Mouse (Mus musculus) ovary, postnatal 10 days (tissue): ENCODE data around the gene Cldn6.

Source experiments
- DNase-seq: peaks from one replicate; pipeline ENCODE4 v3.0.0; 2022; ENCODE audit warnings: low spot score

The Cldn6 gene

DNA sequence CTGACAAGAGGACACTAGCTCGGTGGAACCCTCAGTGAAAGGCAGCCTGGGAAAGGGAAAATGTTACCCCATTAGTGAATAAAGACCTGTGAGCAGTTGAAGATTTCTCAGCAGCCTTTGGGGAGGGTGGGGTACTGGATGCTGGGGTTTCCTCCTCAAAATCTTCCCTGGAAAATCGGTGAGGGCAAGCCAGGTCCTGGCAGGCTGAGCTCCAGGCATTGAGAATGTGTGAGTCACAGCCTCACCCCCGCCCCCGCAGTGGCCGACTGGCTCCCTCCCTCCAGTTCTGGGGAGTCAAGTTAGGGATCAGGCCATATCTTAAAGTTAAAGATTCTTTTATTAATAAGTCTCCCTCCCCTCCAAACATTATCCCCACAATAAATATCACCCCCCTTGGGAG is 3.9 kb upstream of the Cldn6 start:
- DNase-seq: peak; percentile 18

DNA sequence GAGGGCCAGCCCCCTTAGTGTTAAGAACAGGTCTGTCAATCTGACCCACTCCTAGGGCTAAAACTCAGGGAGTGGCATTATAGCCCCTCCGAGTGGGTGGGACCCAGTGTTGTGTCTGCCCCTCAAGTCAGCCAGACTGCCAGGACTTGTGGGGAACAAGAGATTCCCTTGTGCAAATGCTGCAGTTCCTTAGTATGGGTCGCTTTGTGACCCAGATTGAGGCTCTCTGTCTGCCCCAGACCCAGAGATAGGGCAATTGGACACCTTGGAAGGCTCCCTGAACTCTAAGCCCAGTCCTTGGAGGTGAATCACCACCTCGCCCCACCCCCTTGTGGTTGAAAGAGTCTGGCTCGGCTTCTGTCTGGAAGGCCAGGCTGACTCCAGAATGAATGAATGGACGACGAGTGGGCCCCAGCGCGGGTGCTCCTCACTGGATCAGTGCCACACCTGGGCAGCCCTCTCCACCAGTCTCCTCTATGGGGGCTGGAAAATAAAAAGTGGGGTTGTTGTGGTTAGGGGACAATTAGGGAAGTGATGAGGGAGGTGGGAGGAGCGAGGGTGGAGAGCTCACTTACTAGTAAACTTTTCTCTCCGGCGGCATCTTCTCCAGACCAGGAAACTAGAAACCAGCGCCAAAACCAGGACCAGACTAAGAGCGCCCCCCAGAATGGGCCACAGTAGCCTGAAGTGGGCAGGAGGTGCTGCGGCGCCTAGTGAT is 3.3 kb upstream of the Cldn6 start:
- peak; percentile 7 for DNase-seq

DNA sequence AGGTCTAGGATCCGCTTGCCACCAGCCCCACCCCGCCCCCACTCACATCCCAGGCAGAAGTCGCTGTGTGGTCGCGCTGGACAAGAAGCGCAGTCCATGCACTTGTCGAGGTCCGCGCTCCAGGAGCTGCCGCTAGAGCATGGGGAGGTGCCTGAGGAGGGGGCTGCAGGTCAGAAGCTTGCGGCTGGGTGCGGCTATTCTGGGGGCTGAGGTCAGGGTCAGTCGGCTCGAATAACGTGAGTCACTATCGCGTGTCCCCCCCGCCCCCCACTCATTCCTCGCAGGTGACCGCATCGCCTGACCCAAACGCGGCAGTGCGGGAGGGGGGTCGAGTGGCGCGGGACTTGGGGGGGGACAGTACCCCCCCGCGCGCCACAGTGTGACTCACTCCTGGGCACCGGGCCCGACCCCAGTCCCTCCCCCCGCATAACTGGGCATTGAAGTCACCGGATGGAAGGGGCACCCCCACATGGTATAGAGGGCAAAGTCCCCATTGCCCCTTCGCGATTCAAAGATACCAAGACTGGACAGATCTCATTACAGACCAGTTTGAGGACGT is 2.5 kb upstream of the Cldn6 start:
- DNase-seq: no peak

DNA sequence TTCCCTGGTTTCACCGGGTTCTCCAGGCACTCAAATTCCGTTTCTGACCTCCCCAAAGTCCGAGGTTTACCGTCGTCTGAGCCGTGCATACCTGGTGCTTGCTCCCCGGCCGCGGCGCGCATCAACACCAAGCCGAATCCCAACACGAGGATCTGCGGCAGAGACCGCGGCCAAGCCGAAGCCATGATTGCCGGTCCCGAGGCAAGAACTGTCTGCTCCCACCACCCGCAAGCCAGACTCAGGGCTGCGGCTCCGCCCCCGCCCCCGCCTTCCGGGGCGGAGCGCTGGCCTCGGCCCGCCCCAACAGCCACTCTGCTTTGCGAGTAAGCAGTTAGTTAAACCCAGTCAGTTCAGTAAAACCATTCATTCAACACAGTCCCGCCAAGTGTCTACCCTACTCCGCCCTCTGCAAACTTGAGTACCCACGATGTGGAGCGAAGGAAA is 1.8 kb upstream of the Cldn6 start, which contains the start of gene Tnfrsf12a:
Tnfrsf12a (minus strand) TSS at position 233 of the 444 bp plus-strand sequence.
- peak; percentile 56 for DNase-seq

DNA sequence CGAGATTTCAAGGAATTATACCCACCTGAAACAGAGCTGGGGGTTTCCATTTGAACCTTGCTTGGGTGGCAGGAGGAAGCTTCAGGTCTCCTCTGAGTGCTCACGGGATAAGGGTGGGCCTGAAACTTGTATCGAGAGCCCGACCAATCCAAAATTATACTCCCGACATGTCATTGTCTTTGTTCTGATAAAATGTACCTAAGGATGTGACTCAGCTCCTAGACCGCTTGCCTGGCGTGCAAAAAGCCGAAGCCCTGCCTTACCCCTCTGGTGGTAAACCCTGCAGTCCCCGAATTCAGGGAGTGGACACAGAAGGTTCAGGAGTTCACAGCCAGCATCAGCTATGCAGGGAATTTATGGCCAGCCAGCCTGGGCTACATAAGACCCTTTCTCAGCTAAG is 1.3 kb downstream of the Cldn6 start:
- DNase-seq: no peak

DNA sequence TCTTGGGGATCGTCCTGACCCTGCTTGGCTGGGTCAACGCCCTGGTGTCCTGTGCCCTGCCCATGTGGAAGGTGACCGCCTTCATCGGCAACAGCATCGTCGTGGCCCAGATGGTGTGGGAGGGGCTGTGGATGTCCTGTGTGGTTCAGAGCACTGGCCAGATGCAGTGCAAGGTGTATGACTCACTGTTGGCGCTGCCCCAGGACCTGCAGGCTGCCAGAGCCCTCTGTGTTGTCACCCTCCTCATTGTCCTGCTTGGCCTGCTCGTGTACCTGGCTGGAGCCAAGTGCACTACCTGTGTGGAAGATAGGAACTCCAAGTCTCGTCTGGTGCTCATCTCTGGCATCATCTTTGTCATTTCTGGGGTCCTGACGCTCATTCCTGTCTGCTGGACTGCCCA is 2.0 kb downstream of the Cldn6 start:
- DNase-seq: no peak

DNA sequence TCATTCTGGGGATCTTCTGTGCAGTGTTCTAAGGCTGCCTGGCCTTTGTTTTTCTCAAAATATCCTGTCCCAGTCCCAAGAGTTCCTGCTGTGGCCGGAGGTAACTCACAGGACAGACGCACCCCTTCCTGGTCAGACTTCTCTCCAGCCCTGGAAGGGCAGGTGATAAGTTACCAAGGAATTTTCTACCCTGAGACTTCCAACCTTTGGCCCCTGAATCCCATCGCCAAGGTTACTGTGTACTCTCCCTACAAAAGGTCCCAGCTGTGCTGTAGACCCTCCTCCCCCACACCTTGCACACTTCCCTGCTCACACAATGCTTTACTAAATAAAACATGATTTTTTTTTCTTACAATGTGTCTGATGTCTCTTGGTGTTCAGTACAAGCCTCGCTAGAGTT is 3.0 kb downstream of the Cldn6 start:
- DNase-seq: no peak

DNA sequence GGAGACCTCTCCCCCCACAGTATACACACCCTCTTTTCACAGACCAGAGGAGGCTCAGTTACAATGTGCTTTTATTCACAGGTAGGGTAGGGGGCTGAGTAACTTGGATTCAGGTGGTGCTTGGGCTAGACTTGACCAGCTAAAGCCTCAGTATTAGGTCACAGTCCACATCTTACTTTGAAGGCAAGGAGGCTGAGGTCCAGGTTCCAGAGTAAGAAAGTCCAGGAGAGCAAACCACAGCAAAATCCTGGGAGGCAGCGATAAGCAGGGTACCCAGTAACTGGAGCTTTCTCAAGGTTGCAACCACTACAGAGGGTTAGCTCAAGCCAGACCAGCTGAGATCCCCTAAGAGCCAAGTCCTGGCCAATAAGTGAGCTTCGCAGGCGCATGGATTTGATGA is 3.5 kb downstream of the Cldn6 start:
- DNase-seq: no peak

DNA sequence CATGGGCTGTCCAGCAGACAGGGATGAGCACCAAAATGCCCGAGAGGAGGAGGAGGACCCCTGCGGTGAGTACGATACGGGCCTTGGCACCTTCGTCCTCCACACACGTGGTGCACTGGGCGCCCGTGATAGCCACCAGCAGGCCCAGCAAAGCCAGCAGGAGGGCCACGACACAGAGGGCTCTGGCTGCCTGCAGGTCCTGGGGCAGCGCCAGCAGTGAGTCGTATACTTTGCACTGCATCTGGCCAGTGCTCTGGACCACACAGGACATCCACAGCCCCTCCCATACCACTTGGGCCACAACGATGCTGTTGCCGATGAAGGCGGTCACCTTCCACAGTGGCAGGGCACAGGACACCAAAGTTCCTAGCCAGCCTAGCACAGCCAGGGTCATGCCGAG is 4.2 kb downstream of the Cldn6 start:
- no peak for DNase-seq

DNA sequence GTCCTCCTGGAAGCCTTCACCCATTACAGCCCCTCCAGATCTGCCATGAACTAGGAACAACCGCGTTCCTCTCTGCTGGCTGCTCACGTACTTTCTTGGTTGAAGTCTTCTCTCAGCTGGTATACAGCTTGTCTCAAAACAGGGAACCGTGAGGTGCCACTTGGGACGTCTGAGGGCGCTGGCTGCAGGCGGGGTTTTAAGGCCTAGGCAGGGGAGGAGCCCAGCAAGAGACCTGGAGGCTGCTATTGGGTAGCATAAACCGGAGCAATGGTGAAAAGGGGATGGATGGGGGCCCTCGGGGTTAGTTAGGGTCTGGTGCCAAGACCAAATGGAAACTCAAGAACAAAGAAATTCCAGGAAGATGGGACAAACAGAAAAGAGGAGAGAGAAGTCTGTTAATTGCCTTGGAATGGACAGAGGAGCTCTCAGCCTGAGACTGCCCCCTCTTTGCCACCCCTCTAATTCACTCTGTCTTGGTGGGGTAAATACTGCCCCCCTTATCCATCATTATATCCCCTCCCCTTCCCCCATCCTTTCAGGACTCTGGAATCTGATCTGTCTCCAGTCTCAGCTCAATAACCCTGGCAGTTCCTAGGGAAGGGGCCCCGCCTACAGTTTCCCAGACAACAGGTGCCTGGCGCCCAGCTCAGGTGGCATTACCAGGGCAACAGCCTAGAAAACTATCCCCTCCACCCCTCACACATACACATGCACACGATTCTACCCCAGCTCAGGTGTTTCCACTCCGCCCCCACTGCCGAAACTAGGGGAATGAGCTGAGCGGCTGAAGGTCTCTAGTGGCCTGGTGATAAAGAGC is 5.0 kb downstream of the Cldn6 start, which contains the start of gene Cldn9:
Cldn9 (minus strand) TSS at position 171 of the 817 bp plus-strand sequence.
- no peak for DNase-seq

DNA sequence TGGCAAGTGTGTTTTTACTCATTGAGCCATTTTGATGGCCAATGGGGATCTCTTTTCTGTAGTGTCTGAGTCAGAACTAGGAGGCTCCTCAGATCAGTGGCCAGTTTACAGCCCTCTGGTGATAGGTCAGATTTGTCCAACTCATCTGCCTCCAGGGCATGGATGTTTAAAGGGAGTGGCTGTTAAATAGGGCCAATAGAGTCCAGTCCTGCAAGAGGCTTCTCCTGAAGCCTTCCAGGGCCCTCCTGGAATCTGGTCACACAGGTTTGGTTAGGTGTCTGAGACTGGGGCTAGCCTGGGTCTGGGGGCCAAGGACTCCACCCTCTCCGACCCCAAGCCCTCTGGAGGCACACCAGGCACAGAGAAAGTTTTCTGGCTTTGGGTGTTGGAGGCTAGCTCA is 15.4 kb downstream of the Cldn6 start:
- DNase-seq: no peak

DNA sequence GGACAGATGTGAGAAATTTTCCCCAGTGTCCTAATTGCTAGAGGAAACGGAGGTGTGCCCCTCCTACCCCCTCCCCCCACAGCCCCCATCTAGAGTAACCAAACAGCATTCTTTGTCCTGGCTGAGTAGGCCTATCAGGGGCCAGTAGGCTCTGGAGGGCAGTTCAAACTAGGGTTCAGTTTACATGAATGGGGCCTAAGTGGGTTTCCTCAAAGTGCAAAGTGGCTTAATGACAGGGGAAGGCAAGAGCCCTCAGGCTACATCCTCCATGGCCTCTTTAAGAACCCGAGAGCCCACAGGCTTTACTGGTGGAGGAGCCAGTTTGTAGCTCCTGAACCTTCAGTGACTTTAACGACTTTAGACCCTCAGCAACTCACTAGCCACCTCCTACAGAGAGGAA is 16.8 kb downstream of the Cldn6 start:
- no peak for DNase-seq

DNA sequence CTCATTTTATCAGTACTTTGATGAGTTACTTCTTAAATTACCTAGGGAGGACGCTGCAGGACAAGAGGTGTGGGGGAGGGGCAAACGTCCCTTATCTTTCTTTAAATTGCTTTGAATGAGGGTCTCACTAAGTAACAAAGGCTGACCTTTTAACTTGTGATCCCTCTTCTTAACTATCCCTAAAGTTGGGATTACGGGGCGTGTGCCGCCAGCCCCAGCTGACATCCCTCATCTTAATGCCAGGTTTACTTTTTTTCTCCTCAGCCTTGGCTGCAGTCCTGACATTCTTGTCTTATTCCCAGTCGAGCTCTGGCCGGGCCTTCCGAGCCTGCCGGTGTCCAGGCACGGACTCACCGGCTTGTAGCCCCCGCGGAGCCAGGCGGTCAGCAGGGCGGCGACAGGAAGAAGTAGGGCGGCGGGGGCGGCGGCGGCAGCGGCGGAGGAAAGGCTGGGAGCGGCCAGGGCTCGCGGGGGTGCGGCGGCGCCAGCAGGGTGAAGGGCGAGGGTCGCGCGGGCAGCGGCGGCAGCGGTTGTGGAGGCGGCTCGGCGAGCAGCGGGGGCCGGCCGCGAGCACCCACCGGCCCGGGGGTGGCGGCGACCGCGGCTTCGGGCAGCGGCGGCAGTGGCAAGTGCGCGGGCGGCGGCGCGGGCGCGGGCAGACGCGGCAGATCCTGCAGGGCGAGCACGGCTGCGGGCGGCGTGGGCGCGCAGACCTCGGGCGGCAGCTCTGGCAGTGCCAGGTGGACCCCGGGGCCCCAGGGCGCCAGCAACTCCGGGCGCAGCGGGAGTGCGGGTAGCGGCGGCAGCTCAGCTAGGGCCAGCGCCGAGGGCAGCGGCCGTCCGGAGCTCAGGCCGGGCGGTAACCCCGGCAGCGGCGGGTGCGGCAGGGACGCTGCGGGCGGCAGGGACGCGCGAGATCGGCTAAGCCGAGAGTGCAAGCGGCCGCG is 20.4 kb downstream of the Cldn6 start:
- no peak for DNase-seq

DNA sequence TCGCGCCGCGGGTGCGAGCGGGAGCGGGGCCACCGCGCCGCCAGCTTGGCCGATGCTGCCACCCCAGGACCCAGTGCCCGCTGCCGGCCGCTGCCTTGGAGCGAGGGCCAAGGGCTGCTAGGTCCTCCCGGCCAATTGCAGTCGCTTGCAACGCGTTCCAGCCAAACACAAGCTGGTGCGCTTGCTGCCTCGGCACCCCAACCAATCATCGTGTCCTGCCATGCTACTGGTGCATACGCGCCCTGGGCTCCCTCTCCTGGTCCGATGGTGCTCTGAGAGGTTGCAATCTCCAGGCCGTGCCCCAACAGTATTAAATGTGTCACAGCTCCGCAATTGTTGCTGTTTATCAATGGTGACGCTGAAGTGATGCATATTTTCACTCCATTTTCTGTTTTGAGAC is 21.0 kb downstream of the Cldn6 start:
- DNase-seq: peak; percentile 60

DNA sequence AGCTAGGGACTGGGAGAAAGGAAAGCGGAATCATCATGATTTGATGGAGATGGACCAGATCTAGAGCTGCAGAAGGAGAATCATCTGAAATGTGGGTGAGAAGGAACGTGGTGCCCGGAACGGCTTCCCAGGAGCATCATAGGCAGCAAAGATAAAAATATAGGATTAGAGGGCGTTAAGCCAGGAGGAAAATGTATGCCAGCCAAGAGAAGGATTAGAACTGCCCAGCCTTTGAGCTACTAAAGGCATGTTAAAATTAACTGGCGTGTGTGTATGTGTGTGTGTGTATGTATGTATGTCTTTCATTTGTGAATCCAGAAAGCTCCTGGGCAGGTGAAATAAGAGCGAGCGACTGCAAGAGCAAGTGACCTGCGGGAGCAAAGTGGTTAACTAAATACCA is 24.3 kb downstream of the Cldn6 start:
- no peak for DNase-seq

DNA sequence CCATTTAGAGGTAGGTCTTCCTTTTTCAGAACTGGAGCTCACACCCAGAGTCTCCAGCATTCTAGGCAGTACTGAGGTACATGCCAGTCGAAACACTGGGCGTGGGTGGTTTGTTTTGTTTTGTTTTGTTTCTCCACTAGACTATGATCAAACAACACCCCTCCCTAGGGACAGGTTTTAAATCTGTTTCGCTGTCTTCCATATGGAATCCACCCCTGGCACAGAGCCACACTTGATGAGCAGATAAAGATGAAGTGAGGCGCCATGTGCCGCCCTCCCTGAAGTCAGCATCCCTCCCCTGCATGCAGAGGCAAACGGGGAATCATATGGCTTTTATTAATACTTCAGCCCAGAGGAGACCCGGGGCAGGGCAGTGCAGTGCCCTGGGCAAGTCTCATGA is 25.7 kb downstream of the Cldn6 start:
- DNase-seq: no peak

DNA sequence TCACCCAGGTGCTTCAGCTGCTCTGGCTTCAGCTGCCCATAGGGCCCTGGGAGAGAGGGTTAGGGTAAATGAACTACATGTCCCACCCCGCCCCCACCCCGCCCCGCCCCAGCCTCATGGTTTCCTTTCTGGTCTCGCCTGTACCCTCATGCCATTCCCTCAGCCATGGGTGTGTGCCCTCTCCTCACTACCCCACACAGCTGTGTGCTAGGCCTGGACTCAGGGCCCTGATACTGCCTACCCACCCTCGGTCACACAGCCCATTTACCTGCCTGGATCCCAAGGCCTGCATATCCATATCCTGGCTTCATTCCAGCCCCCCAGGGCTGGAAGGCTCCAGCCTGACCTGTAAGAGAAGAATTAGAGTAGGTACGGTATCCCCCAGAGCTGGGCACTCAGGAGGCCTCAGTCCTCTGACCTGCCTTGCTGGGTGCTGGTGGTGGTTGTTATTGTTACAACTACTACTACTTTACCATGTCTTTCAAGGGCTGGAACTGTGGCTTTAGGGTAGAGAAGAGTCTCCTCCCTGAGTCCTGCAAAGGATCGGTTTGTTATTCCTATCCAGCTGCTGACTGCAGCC is 26.6 kb downstream of the Cldn6 start:
- no peak for DNase-seq

DNA sequence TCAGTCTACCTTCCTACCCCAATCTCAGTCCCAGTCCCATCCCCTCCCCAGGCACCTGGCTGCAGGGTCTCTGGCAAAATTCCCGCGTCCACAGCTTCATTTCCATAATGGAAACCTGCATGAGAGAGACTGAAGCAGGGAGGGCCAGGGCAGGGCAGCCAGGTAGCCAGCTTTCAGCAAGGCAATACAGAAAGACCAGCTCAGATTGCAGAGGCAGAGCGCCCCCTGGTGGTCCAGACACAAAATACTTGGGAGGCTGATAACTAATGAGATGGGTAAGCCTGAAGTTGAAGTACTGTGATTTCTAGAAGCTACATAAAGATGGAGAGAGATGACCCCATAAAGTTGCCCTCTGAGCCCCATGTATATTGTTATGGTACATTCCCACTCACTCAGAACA is 27.2 kb downstream of the Cldn6 start:
- peak; percentile 35 for DNase-seq

DNA sequence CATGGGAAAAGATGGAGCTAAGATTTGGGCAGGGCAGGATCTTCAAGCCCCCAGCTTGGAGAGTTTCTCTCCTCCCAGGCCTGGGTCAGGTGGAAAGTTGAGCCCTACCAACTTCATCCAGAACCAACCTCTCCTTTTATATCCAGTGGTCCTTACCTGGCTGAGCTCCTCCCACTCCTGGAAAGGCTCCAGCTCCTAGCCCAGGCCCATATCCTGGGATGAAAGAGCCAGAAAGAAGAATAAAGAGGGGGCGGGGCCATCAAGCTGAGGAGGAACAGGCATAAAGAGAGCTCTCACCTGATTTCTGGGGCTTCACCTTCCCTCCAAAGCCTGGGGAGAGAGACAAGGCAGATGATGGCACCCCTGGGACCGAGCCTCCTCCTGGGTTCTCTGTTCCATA is 38.0 kb downstream of the Cldn6 start:
- no peak for DNase-seq

DNA sequence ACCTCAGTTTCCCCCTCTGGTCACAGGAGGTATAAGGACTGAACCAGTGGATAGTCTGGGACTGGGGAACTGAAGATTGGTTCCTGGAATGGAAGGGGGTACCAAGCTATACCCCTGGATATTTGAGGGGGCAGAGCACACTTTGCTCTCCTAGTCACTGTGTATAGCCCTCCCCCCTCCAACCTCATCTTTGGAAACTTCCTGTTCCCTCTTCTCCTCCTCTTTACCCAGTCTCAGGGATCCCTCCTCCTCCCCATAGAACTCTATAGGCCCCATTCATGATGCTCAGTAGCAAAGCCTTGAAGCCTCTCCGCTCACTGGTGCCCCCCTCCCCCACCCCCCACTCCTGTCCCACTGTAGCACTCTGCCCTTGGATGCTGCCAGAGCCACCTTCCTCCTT is 40.4 kb downstream of the Cldn6 start:
- no peak for DNase-seq

DNA sequence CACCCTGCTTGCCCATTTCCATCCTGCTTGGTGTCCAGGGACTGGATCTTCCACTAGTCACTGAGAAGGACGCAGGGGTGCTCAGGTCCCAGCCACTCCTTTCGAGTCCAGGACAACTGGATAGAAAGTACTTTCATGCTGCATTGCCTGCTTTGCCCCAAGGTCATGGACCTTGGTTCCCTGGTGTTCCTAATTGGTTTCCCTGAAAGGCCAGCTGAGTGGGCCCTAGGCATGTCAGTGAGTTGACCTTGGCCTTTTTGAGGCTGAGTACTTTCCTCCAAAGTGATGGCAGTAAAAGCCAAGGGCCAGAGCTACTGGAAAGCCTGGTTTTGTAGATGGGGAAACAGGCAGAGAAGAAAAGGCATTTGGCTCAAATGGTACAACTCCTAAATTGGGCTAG is 42.8 kb downstream of the Cldn6 start:
- DNase-seq: no peak
